Mouse (Mus musculus): ENCODE data around the gene Ttn. TPM values are rescaled to one million over a fixed set of nuclear protein-coding genes. Genes with fewer than 3 reads are reported as not detected.

Gene Ttn
- total RNA-seq, 4 experiments from 2014 or later = 0.67 to 5.2 (median 1.9) TPM

DNA sequence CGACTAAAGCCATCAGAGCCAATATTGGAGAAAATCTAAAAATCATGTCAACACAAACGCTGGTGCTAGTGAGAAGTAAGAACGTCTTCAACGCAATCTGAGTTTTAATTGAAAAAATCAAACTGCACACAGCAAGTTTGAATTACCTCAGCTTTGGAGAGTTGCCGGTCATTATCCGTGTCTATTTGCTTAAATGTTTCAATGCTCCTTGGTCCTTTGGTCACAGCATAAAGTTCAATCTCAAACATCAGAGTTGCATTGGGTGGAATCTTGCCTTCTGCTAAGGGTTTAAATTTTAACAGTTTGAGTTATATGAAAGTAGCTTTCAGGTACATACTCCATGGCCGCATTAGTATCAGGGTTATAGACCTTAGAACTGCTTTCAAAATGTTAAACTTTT, 316.8 kb downstream of the Ttn start:
- DNase-seq (ENCODE audit: low spot score in 2 of 2) = no peak

DNA sequence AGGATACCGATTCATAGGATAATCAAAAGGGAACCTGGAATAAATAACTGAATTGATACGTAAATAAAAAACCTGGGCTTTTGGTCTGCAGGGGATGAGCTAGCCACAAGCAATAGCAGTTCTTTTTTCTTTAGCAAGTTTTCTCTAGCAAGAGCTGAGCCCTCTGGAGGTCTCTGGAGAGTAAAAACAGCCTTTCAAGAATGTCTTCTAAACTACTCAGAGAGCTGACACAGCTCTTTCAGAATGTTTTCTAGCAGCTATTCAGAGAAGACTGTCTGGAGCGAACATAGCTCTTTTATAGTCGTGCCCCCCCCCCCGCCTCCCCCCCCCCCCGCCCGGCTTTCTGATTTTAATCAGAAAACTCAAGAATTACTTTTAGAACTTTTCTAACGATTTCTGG, 322.9 kb downstream of the Ttn start:
- no peak for DNase-seq (ENCODE audit: low spot score in 2 of 2)

DNA sequence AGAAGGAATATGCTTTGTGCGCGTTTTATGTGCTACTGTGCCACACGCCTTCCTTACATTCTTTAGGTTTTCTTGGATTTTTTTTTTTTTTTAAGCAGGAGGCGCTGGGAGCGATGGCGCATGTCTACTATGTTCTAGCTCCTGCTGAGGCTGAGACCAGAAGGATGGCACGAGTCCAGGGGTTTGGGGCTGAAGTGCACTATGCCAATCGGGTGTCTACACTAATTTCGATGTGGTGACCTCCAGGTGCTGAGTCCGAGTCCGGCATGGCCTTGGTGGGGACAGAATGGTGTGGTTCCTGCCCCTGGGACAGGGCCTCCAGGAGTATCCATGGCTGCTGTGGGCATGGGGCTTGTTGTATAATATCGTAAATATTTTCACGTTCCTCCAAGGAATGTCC, 323.8 kb downstream of the Ttn start:
- DNase-seq (ENCODE audit: low spot score in 2 of 2) = no peak

DNA sequence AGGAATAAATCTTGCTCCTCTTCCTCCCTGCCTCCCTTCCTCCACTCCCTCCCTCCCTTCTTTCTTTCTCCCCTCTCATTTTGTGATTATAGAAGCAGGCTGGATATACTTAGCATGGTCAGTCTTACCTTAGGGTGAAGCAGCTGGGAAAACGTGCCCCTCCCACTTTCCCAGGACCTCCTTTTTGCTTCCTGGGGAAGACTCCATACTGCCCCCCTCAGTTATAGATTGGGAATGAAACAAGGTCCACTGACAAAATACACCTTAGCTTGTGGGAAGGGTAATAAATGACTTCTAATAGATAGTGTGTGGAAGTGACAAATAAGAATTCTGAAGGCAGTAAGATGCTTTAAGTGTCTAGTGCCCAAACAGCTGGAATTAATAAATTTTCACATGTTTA, 326.4 kb downstream of the Ttn start:
- DNase-seq (ENCODE audit: low spot score in 2 of 2) = no peak

DNA sequence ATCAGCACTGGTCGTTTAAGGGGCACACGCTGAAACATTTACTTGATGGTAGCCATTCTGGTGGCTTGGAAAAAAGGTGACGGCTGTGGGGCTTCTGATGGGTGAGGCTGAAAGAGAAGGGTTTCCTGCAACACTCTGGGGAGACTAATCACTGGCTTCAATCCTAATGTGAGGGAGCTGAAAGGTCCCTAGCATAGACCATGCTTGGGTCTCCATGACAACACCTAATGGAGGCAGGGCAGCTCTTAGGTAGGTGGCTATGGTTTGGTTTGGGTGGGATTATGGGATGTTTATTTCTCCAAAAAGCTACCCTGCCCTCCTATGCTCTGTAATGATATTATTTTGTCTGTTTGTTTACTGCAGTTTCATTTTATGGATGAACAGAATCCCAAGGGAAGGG, 326.9 kb downstream of the Ttn start:
- no peak for DNase-seq (ENCODE audit: low spot score in 2 of 2)

DNA sequence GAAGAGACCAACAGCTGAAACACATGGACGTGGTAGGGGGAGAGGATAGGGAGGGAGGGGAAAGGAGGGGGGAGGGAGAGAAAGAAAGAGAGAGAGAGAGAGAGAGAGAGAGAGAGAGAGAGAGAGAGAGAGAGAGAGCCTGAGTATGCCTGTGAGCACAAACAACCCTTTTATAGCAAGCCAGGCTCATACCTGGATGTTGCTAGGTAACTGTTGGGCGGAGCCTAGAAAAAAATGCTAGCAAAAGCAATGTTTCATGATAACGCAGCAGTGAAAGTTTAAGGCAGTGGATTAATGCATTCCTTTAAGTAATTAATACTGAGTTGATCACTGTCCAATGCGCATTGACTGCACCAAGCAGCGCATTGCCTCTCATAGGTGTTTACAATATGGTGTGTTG, 327.7 kb downstream of the Ttn start:
- DNase-seq (ENCODE audit: low spot score in 2 of 2) = no peak

Other genes with a start within 250 kb of the Ttn start
- gene Ccdc141, start 188.1 kb upstream of the Ttn start, total RNA-seq (2022) = 10 to 100 TPM; 19.5 to 27.3 (median 21.1) TPM